Mouse (Mus musculus) intestine, embryonic 16.5 days (tissue): ENCODE measurements around the gene Ugt8a. TPM values are rescaled to one million over a fixed set of nuclear protein-coding genes. Genes with fewer than 3 reads are reported as not detected.

Experiments used
- ATAC-seq: fragments of 200-750 bp; cut with Nextera tagmentation; 2 replicates; pipeline ENCODE4 v1.8.0; 2017; ENCODE audit warnings: moderate TSS enrichment, moderate library complexity
- H3K27ac ChIP-seq: fragments of 300-500 bp; sonication (generic); 2 replicates; pipeline ENCODE4 v1.5.1; 2014; ENCODE audit warnings: mild to moderate bottlenecking, low read length
- H3K27me3 ChIP-seq: fragments of 300-500 bp; sonication (generic); replicated peaks from 2 replicates; pipeline ENCODE4 v1.6.1; 2014; ENCODE audit warnings: low read length, control low read depth, mixed read lengths; ENCODE audit not compliant: control insufficient read depth, insufficient read depth
- H3K36me3 ChIP-seq: fragments of 300-500 bp; sonication (generic); 2 replicates; pipeline ENCODE4 v1.6.1; 2014; ENCODE audit warnings: low read length, control low read depth; ENCODE audit not compliant: control insufficient read depth, insufficient read depth
- H3K4me1 ChIP-seq: fragments of 300-500 bp; sonication (generic); 2 replicates; pipeline ENCODE4 v1.6.1; 2014; ENCODE audit warnings: low read length, control low read depth, mixed read lengths; ENCODE audit not compliant: control insufficient read depth, insufficient read depth
- H3K4me2 ChIP-seq: fragments of 300-500 bp; sonication (generic); 2 replicates; pipeline ENCODE4 v1.6.1; 2014; ENCODE audit warnings: low read depth, low read length, control low read depth
- H3K4me3 ChIP-seq: fragments of 300-500 bp; sonication (generic); 2 replicates; pipeline ENCODE4 v1.5.1; 2014; ENCODE audit warnings: mild to moderate bottlenecking, low read length
- H3K9ac ChIP-seq: fragments of 300-500 bp; sonication (generic); 2 replicates; pipeline ENCODE4 v1.6.1; 2014; ENCODE audit warnings: low read depth, low read length
- H3K9me3 ChIP-seq: fragments of 300-500 bp; sonication (generic); 2 replicates; pipeline ENCODE4 v1.6.1; 2016; ENCODE audit warnings: low read length, control low read depth; ENCODE audit not compliant: control insufficient read depth
- WGBS: fragments of 180-500 bp; shearing (Covaris S2); extraction: QIAGEN DNeasy Blood & Tissue Kit; methylation state at CpG from one replicate; pipeline ENCODE4 v1.1.7; 2014; 5-methylcytosine and 5-hydroxymethylcytosine counted together
- polyA plus RNA-seq: library from polyadenylated mRNA; unstranded; fragments of >200 nt; fragmentation: Nextera tagmentation; extraction: Ambion mirVana; gene quantifications from 2 replicates; pipeline ENCODE4 v1.2.1, GENCODE M21; 2015

Gene Ugt8a
- polyA plus RNA-seq, 1 experiment from 2014 or later, result 0.91 TPM

- H3K27me3 ChIP-seq, result no peaks in the 10 kb centered on the region
- ATAC-seq, result no peak
- no peaks in the 10 kb centered on the region for H3K36me3 ChIP-seq
- no peaks in the 10 kb centered on the region for H3K9me3 ChIP-seq
- no peak overlapping the region for H3K4me2 ChIP-seq
- H3K9ac ChIP-seq, result no peak overlapping the region
- H3K27ac ChIP-seq, result no peak overlapping the region
- no peak overlapping the region for H3K4me3 ChIP-seq
- H3K4me1 ChIP-seq, result no peaks in the 10 kb centered on the region
Measured at GRCm38 (mm10) chr3:125883009-125883408, 55.4 kb downstream of the Ugt8a start.

- ATAC-seq, result no peak
- Histone ChIP-seq H3K27ac (no peak overlapping the region), H3K9ac (no peak overlapping the region), H3K9me3 (no peaks in the 10 kb centered on the region), H3K4me3 (no peak overlapping the region), H3K36me3 (no peaks in the 10 kb centered on the region), H3K4me2 (no peak overlapping the region), H3K4me1 (no peaks in the 10 kb centered on the region), H3K27me3 (no peaks in the 10 kb centered on the region)
Measured at GRCm38 (mm10) chr3:125881835-125882234, 56.6 kb downstream of the Ugt8a start.

- Histone ChIP-seq H3K9me3 (no peaks in the 10 kb centered on the region), H3K4me2 (no peak overlapping the region), H3K27ac (no peak overlapping the region), H3K4me3 (no peak overlapping the region), H3K36me3 (no peaks in the 10 kb centered on the region), H3K27me3 (no peaks in the 10 kb centered on the region), H3K4me1 (no peaks in the 10 kb centered on the region), H3K9ac (no peak overlapping the region)
- WGBS, result 85% methylated on average over 4 of the region's 4 CpGs
- ATAC-seq, result no peak
Measured at GRCm38 (mm10) chr3:125874371-125874770, 64.0 kb downstream of the Ugt8a start.

GRCm38 (mm10) chr3:125869873-125870272 is 68.5 kb downstream of the Ugt8a start:
- ATAC-seq, result no peak
- no peaks in the 10 kb centered on the region for H3K9me3 ChIP-seq
- H3K4me2 ChIP-seq, result no peak overlapping the region
- no peaks in the 10 kb centered on the region for H3K27me3 ChIP-seq
- H3K9ac ChIP-seq, result no peak overlapping the region
- H3K27ac ChIP-seq, result no peak overlapping the region
- 92% methylated on average over 4 of the region's 4 CpGs for WGBS
- no peaks in the 10 kb centered on the region for H3K36me3 ChIP-seq
- no peaks in the 10 kb centered on the region for H3K4me1 ChIP-seq
- H3K4me3 ChIP-seq, result no peak overlapping the region

- H3K9me3 ChIP-seq, result no peaks in the 10 kb centered on the region
- H3K4me2 ChIP-seq, result no peak overlapping the region
- no peak overlapping the region for H3K27ac ChIP-seq
- no peak overlapping the region for H3K9ac ChIP-seq
- H3K36me3 ChIP-seq, result no peaks in the 10 kb centered on the region
- no peak for ATAC-seq
- no peaks in the 10 kb centered on the region for H3K4me1 ChIP-seq
- no peak overlapping the region for H3K4me3 ChIP-seq
- no peaks in the 10 kb centered on the region for H3K27me3 ChIP-seq
- WGBS, result 51% methylated on average over 3 of the region's 3 CpGs
Measured at GRCm38 (mm10) chr3:125861601-125862000, 76.8 kb downstream of the Ugt8a start.

GRCm38 (mm10) chr3:125849163-125849872 is 89.1 kb downstream of the Ugt8a start:
- Histone ChIP-seq H3K4me2 (no peak overlapping the region), H3K36me3 (no peaks in the 10 kb centered on the region), H3K9ac (no peak overlapping the region), H3K27me3 (no peaks in the 10 kb centered on the region), H3K9me3 (no peaks in the 10 kb centered on the region), H3K27ac (no peak overlapping the region), H3K4me1 (no peaks in the 10 kb centered on the region), H3K4me3 (no peak overlapping the region)
- WGBS, result 23% methylated on average over 6 of the region's 6 CpGs
- ATAC-seq, result no peak

GRCm38 (mm10) chr3:125828051-125828450 is 110.4 kb downstream of the Ugt8a start:
- no peak overlapping the region for H3K4me3 ChIP-seq
- H3K9me3 ChIP-seq, result no peaks in the 10 kb centered on the region
- H3K9ac ChIP-seq, result no peak overlapping the region
- H3K4me1 ChIP-seq, result no peaks in the 10 kb centered on the region
- H3K27me3 ChIP-seq, result no peaks in the 10 kb centered on the region
- ATAC-seq, result no peak
- 75% methylated on average over 4 of the region's 4 CpGs for WGBS
- H3K36me3 ChIP-seq, result no peaks in the 10 kb centered on the region
- H3K4me2 ChIP-seq, result no peak overlapping the region
- H3K27ac ChIP-seq, result no peak overlapping the region

- H3K27me3 ChIP-seq, result no peaks in the 10 kb centered on the region
- H3K9ac ChIP-seq, result no peak overlapping the region
- no peaks in the 10 kb centered on the region for H3K36me3 ChIP-seq
- WGBS, result 78% methylated on average over 4 of the region's 4 CpGs
- no peak overlapping the region for H3K27ac ChIP-seq
- no peak overlapping the region for H3K4me3 ChIP-seq
- no peaks in the 10 kb centered on the region for H3K9me3 ChIP-seq
- no peaks in the 10 kb centered on the region for H3K4me1 ChIP-seq
- ATAC-seq, result no peak
- H3K4me2 ChIP-seq, result no peak overlapping the region
Measured at GRCm38 (mm10) chr3:125827256-125827655, 111.2 kb downstream of the Ugt8a start.

GRCm38 (mm10) chr3:125819741-125820140 is 118.7 kb downstream of the Ugt8a start:
- Histone ChIP-seq H3K4me2 (no peak overlapping the region), H3K4me1 (no peaks in the 10 kb centered on the region), H3K9ac (no peak overlapping the region), H3K27me3 (no peaks in the 10 kb centered on the region), H3K4me3 (no peak overlapping the region), H3K9me3 (no peaks in the 10 kb centered on the region), H3K27ac (no peak overlapping the region), H3K36me3 (no peaks in the 10 kb centered on the region)
- no peak for ATAC-seq
